Comparison of ENCODE assay signal across 16 mouse cellular contexts in the genomic region with DNA sequence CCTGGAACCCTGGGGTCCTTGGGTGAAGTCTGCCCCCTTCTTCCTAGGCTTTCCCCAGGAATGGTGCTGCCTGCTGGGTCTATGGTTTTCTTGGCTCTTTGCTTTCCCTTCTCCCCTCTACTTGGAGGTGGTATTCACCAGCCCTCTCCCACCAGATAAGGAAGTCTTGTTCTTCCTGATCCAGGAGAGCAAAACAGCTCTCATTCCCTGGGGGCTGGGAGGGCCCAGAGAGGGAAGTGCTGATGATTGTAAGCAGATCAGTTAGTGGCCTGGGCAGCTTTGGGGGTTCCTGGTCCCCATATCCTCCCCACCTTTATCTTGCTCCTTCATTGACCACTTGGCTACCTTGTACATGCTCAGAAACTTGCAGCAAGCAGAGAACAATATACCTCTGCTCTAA. TPM values are rescaled to one million over a fixed set of nuclear protein-coding genes. Genes with fewer than 3 reads are reported as not detected.
"Had no signal": no experiment of that assay in that cellular context is flagged by ENCODE, and none has a peak within 500 bp of the region (broad histone marks: within the 10 kb centered on the region; RNA-seq: fewer than 3 reads in every experiment).

No protein-coding gene starts in this region.

- H3K36me3 ChIP-seq: neural tube, embryonic 15.5 days; stomach, embryonic 15.5 days had no signal

- H3K9ac ChIP-seq: neural tube, embryonic 15.5 days; stomach, embryonic 15.5 days had no signal

- H3K9me3 ChIP-seq: neural tube, embryonic 15.5 days; stomach, embryonic 15.5 days had no signal

- H3K4me1 ChIP-seq: neural tube, embryonic 15.5 days; stomach, embryonic 15.5 days had no signal

- H3K27ac ChIP-seq: neural tube, embryonic 15.5 days; stomach, embryonic 15.5 days; stomach, postnatal 0 days had no signal

- DNase-seq: retina, postnatal 1 day; right cerebral cortex, adult 18-20 months; right cerebral cortex, postnatal 14 days; right cerebral cortex, postnatal 25 days; right cerebral cortex, postnatal 4 days; spleen, adult 18-20 months; thymus, adult 18-20 months; thymus, adult 2 months; thymus, postnatal 14 days; thymus, postnatal 25 days; thymus, postnatal 36 days; thymus, postnatal 4 days had no signal

- H3K4me3 ChIP-seq: neural tube, embryonic 15.5 days; stomach, embryonic 15.5 days had no signal

- H3K4me2 ChIP-seq: neural tube, embryonic 15.5 days; stomach, embryonic 15.5 days had no signal

RNA-seq across cellular contexts. Expression of a gene that starts 45.4 kb away (rescaled TPM):
- total RNA-seq: neutrophil, adult 5-6 weeks had no signal
